In genomic region chr15:102097991-102098555, GRCm38 (mm10) we compare ENCODE assay signal across 1 mouse cellular context.
TF ChIP-seq lines count a peak whose summit lies in the region.

No protein-coding gene starts in this region.

TF ChIP-seq in MEL, 35 proteins besides CTCF, POLR2A, EP300 and RAD21:
- no peak for TF ChIP-seq USF1 (IDR thresholded peaks at IDR 0.05; ENCODE audit: low read depth, low read length)
- no peak for TF ChIP-seq TAL1 (IDR thresholded peaks at IDR 0.05; ENCODE audit: low read length)
- peak; percentile 62; the same call in 1 of the 2 replicates for TF ChIP-seq POLR2AphosphoS2 (IDR thresholded peaks at IDR 0.05; ENCODE audit: low read length)
- no peak for TF ChIP-seq NRF1 (IDR thresholded peaks at IDR 0.05; ENCODE audit: insufficient read depth, low read depth, low read length, poor library complexity, severe bottlenecking)
- TF ChIP-seq ZMIZ1 (IDR thresholded peaks at IDR 0.05; ENCODE audit: low read depth, low read length), result 0 out of 2 replicates have a peak, but pooled peaks have one; percentile 9
